Mouse (Mus musculus): ENCODE measurements around the gene Ptprh. TPM values are rescaled to one million over a fixed set of nuclear protein-coding genes. Genes with fewer than 3 reads are reported as not detected.

The Ptprh gene
- total RNA-seq, 2 experiments from 2014 or later: not detected

GRCm38 (mm10) chr7:4523205-4524130 is 80.4 kb downstream of the Ptprh start:
- no peak for DNase-seq

- DNase-seq: no peak
Measured at GRCm38 (mm10) chr7:4522292-4522691, 81.5 kb downstream of the Ptprh start.

- no peak for DNase-seq
Measured at GRCm38 (mm10) chr7:4521231-4522003, 82.4 kb downstream of the Ptprh start.

- no peak for DNase-seq
Measured at GRCm38 (mm10) chr7:4518487-4518886, 85.4 kb downstream of the Ptprh start.

DNA sequence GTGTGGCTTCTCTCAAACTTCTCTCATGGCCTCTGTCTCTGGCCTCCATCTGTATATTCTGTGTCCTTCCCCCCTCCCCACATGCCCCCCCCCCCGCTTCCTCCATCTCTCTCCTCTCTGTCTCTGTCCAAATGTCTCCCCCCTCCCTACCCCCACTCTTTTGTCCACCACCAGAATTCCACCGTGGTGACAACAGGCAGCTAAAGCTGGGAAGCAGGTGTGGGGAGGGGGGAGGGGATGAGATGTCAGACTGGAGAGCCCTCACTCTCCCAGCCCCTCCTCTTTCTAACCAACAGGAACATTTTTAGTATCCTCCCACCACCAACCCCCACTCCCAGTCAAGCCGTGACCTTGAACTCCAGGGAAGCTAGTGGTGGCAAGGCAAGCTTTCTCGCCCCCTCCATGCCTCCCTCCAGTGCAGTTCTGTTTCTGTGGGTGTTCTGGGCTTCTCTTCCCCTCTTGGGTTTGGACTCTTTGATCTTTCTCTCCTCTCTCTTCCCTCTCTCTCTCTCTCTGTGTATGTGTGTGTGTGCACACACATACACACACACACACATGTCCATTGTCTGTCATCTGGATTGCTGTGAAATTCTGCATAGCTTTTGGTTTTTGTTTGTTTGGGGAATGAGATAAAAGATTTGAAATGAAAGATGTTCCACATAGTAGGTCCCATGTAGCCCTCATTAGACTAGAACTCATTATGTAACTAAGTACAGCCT is 87.3 kb downstream of the Ptprh start, which contains the start of gene Tnnt1:
TSS of gene Tnnt1 (minus strand) at position 51 of the 719 bp plus-strand sequence.
- no peak for DNase-seq

- DNase-seq: no peak
Measured at GRCm38 (mm10) chr7:4515853-4516252, 88.0 kb downstream of the Ptprh start.

GRCm38 (mm10) chr7:4513829-4514712 is 89.8 kb downstream of the Ptprh start:
- peak; percentile 42 for DNase-seq

DNA sequence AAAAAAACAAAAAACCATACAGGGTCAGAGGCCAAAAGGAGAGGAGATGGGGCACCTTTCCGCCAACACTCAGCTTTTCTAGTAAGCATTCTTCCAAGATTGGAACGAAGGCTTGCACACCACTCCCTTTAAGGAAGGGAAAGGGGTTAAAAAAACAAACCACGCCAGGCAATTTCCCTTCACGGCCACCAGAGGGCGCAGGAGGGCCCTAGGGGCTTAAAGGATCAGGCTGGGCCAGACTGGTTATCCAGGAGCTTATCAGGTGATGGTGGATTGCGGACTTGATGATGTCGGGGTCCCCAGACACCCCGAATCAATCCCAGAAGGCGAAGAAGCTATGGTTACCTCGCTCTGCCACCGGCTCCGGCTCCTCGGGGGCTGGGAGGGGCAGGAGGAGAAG is 90.6 kb downstream of the Ptprh start:
- DNase-seq: peak; percentile 55

DNA sequence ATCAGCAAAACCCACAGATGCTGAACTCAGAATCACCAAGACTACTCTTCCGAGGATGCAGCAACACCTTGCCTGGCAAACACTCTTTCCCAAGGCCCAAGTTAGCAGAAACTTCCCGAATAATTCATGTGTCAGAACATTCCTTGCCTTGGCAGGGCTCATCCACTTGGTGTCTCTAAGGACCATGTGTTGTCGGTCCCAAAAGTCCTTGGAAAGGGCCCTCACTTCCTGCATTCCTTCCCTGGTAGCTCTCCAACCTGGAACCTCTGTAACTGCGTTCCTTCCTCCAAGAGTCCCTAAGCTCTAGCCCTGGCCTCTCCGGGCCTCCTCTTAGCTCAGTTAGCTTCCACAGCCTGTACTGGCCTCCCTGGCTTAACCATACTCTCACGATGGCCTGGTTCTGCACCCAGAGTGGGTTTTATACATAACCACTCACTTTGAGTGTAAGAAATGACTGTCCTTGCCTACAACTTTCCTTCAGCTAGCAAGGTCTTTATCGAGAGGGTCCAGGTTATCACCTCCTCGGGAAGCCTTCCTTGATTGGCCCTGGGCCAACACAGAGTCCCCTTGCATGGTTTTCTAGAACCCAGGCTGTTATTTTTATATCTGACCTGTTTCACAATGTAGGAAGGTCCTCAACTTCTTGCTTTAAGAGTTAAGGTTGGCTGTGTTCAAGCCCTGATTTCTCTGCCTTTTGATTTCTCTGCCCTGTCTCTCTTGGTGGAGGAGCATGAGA is 92.2 kb downstream of the Ptprh start:
- no peak for DNase-seq

- peak; percentile 76 for DNase-seq
Measured at GRCm38 (mm10) chr7:4509863-4510608, 93.8 kb downstream of the Ptprh start.

GRCm38 (mm10) chr7:4508739-4509116 is 95.1 kb downstream of the Ptprh start:
- DNase-seq: no peak

DNA sequence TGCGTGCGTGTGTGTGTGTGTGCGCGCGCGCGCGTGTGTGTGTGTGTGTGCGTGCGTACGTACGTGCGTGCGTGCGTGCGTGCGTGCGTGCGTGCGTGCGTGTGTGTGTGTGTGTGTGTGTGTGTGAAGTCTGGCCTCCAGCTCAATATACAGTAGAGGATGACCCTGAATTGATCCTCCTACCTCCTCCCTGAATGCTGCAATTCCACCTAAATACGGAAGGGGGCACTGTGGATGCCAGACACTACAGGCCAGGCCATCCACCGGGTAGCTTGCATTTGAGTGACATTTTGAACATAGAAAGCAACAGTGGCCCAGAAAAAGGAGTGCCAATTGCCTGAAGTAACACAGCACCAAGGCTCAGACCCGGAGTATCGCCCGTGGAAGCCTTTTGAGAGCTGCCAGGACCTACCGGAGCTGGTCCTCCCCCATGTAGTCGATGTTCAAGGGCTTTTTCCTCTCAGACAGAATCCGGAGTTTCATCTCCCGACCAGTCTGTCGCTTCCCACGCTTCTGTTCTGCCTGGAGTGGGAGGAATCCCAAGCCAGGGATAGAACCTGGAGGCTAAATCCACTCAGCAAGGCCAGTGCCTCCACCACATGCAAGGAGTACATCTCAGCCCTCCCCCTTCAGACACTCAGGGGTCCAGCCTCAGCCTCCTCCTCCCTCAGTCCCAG is 95.6 kb downstream of the Ptprh start:
- no peak for DNase-seq

- DNase-seq: no peak
Measured at GRCm38 (mm10) chr7:4507220-4507619, 96.6 kb downstream of the Ptprh start.

GRCm38 (mm10) chr7:4504646-4505435 is 99.0 kb downstream of the Ptprh start:
- DNase-seq: no peak

- DNase-seq: no peak
Measured at GRCm38 (mm10) chr7:4503858-4504257, 100.0 kb downstream of the Ptprh start.

DNA sequence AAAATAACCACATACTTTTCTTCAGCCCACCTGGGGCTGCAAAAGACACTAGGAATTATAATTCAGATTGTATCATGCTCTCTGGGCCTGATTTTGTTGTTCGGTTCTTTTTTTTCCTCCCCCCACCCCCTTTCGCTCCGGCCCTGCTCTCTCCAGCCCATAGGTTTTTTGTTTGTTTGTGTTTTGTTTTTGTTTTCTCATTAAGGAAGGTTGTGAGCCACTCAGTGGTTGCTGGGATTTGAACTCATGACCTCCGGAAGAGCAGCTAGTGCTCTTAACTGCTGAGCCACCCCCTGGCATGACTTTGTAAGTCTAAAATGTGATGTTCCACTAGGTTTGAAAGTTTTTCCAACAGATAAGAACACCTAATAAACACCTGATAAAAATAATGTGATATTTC is 100.7 kb downstream of the Ptprh start:
- no peak for DNase-seq

DNA sequence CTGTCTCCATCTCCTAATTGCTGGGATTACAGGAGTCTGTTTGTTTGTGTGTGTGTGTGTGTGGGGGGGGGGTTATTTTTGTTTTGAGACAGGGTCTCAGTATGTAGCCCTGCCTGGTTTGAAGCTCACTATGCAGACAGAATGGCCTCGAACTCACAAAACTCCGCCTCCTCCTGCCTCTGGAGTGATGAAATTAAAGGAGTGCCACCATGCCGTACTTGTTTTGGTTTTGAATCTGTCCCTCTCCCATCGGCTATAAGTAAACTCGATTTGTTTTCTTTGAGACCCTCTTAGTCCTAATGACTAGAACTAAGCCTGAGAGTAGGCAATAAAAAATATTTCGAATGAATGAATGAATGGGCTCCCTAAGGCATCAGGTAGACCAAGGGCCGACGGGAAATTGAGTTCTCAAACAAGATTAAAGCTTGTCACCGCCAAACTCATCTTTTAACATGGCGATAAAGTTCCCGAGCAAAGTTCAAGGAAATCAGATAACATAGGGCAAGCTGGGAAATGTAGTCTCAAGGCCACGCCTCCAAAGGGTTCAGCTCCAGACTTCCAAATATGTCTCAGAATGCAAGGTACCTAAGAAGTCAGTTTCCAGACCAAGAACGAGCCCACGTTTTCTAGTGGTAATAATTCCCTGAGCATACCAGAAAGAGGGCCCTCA is 101.3 kb downstream of the Ptprh start:
- DNase-seq: no peak

All from gastrocnemius, postnatal 10 days (tissue).